Mouse (Mus musculus) retina, postnatal 7 days (tissue): ENCODE data around the gene Btbd3.

ENCODE experiments used
- DNase-seq: peaks from one replicate; pipeline ENCODE4 v3.0.0-alpha.2; 2012; ENCODE audit warnings: low read depth, low spot score

Btbd3 gene

GRCm38 (mm10) chr2:138531992-138532391 lies 275.6 kb downstream of the Btbd3 start:
- no peak for DNase-seq

GRCm38 (mm10) chr2:138539655-138540054 lies 283.3 kb downstream of the Btbd3 start:
- DNase-seq = no peak

- no peak for DNase-seq
Measured at GRCm38 (mm10) chr2:138548990-138549389, 292.6 kb downstream of the Btbd3 start.

DNA sequence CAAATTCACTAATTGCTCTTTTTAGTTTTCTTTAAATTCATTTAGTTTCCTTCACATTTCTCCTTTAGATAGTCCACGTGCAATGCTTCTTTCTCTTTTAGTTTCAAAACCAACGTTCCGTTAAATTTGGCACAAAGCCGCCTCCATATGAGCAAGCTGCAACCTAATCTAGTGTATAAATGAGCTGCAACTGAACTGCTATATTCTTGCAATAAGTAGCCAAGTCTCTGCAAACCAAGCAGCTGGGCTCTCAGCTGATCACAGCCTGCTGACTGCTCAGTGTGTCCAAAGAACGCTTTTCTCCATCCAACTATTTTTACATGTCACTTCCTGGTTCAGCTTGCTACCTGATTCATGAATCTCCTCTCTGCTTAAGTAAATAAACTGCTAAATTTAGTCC lies 295.2 kb downstream of the Btbd3 start:
- DNase-seq = no peak

GRCm38 (mm10) chr2:138555106-138555862 lies 298.9 kb downstream of the Btbd3 start:
- DNase-seq = no peak

DNA sequence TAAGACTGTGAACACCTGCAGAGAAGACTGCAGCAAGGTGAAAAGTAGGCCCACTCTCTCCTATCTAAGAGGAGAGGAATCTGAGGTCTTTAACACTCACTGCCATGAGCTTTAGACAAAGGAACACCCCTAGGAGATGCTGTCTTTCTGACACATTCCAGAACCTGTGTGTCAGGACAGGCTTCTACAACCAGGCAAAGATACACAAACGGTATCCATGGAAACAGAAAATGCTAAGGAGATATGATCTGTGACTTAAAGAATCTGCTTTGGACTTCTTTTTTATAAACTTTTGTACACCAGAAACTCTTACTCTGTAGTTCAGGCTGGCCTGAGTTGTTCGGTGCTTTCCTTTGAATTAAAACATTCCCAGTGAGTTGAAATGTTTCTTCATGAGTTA lies 329.6 kb downstream of the Btbd3 start:
- no peak for DNase-seq

GRCm38 (mm10) chr2:138587335-138587734 lies 331.0 kb downstream of the Btbd3 start:
- no peak for DNase-seq

DNA sequence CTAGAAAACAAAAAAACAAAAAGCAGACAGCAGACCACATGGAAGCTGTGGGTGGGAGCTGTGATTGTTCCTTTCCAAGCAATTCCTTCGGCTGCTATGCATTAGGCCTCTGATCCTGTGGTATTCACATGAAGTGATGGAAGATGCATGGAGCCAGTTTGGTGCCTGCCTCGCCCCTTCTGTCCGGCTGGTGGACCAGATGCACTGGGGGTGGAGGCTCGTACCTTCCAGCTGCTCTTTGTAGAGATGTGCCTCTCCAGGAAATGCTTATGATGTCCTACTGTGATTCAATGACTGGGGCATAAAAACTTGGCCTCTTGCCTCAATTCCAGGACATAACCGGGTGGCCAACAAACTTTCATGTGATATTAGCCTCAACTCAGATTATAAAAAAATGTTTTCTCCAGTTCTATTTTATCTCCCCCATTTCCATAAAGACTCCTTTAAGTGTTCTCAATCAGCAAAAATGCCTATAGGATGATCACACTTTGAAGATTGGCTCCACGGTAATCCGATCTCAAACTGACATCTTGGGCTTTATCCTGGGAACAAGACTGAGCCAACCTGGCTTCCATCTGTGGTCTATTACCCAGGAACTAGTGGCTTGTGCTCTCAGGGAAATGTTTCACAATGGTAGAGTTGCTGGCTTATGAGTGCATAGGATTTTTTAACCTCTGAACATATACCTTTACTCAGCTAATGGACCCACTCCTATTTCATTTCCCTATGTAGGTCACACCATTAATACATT lies 331.6 kb downstream of the Btbd3 start:
- DNase-seq = no peak

DNA sequence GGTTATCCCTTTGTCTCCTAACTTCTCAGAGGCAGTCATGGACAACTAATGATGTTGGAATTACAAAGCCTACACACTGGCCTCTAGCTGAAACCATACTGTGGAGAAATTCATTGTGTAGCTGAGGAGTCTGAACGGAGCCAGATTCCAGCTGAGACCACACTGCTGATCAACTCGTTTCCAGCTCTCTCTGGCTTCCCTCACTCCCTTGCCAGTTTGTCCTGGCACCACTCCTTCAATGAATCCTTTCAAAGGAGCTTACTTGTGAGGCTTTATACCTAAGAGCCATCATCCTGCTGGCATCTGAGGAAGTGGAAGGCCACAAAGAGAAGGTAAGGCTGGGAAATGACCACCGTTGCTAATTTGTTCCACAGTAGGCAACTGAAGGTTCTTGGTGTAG lies 332.7 kb downstream of the Btbd3 start:
- DNase-seq = no peak

GRCm38 (mm10) chr2:138590307-138590706 lies 333.9 kb downstream of the Btbd3 start:
- no peak for DNase-seq

- DNase-seq = no peak
Measured at GRCm38 (mm10) chr2:138612361-138612760, 356.0 kb downstream of the Btbd3 start.

- DNase-seq = no peak
Measured at GRCm38 (mm10) chr2:138617501-138617900, 361.1 kb downstream of the Btbd3 start.
